Mouse (Mus musculus): Measurements from ENCODE around the gene Spatc1l. TPM values are rescaled to one million over a fixed set of nuclear protein-coding genes. Genes with fewer than 3 reads are reported as not detected.

Spatc1l gene
- polyA plus RNA-seq (2017; shearing (Covaris generic)) = not detected

DNA sequence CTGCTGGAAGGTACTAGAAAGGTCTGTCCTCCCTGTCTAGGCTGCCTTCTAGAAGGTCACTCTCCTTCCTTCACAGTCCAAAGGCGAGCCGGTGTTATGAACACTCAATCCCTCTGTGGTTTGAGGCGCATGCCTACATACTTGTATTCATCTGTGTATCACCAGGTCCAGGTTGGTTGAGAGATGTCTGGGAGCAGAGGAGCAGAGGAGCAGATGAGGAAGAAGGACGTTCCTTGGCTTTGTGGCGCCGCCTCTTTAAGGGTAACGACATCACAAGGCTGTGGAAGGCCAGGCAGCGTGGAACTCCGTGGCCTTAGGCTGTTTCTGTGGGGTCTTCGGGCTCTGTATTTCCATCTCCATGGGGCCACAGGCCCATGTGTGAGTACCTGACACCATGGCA, at the start of gene Spatc1l:
Spatc1l (plus strand) TSS at position 301 of the 400 bp plus-strand sequence.

DNA sequence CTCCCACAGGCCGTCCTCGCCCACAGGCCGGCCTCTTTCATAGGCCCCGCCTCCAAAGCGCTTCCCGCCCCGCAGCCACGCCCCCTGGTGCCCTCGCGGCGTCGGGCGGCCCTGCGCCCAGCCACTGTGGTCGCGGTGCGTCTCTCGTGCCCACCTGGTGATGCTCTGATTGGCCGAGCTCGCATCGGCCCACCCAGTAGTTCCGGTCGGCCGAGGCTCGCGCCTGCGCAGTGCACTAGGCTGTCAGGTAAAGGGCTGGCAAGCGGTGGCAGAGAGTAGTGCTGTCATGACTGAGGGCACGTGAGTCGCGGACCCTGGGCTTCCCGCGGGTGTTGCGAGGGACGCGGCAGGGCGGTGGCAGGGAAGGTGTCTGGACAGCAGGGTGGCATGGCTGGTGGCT, 30.7 kb upstream of the Spatc1l start, which contains the start of gene Lss:
Lss (plus strand) TSS at position 214 of the 400 bp plus-strand sequence.

DNA sequence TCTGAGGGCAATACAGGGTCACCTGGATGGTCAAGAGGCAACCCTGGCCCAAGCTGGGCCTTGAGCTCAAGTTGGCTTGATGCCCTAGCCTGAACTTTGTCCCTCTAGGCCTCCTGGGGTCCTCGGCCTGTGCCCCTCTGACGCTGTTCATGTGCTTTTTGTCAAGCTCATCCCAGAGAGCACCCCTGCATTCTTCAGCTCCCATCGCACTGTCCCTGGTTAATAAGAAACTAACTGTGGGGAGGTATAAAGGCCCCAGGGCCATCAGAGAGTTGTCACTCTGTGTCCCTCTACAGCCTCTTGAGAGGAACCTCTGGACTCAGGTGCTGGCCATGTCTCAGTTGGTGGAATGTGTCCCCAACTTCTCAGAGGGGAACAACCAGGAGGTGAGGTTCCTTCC, 13.3 kb downstream of the Spatc1l start, which contains the start of gene Ftcd:
Ftcd (plus strand) TSS at position 275 of the 400 bp plus-strand sequence.

Other genes with a start within 250 kb of the Spatc1l start
- 4.7 TPM for gene Dip2a, start 217.0 kb upstream of the Spatc1l start, polyA plus RNA-seq (2017; shearing (Covaris generic))
- 18.6 TPM for gene AC141477.1, start 121.8 kb upstream of the Spatc1l start, polyA plus RNA-seq (2017; shearing (Covaris generic))
- gene Pcnt, start 119.5 kb upstream of the Spatc1l start, polyA plus RNA-seq (2017; shearing (Covaris generic)) = 23.1 TPM
- not detected for gene 2610028H24Rik, start 113.2 kb upstream of the Spatc1l start, polyA plus RNA-seq (2017; shearing (Covaris generic))
- 43.9 TPM for gene Mcm3ap, start 93.3 kb upstream of the Spatc1l start, polyA plus RNA-seq (2017; shearing (Covaris generic))
- gene Ybey, start 93.2 kb upstream of the Spatc1l start, polyA plus RNA-seq (2017; shearing (Covaris generic)) = 2.2 TPM
- 15.7 TPM for gene Lss, start 30.7 kb upstream of the Spatc1l start, polyA plus RNA-seq (2017; shearing (Covaris generic))
- gene Ftcd, start 13.4 kb downstream of the Spatc1l start, polyA plus RNA-seq (2017; shearing (Covaris generic)) = not detected
- not detected for gene Col6a2, start 61.4 kb downstream of the Spatc1l start, polyA plus RNA-seq (2017; shearing (Covaris generic))
- not detected for gene Col6a1, start 163.9 kb downstream of the Spatc1l start, polyA plus RNA-seq (2017; shearing (Covaris generic))

Data from effector memory CD4-positive, alpha-beta T cell, adult 7 months (primary cell).